Mouse (Mus musculus) testis, postnatal 14 days (tissue): ENCODE measurements at regions not wholly inside any gene's neighbourhood (a gene's known extent, or its start where the extent isn't known, plus 50 kb on each side); places are given as distances from the start of the nearest gene placed in this dataset.
"Not testable (repeated sequence)": the region's sequence is repeated elsewhere in the genome, so short reads cannot be mapped to it uniquely, and the experiment has no call there.

Source experiments
- DNase-seq: peaks from one replicate; pipeline ENCODE4 v3.0.0; 2021; ENCODE audit warnings: low spot score

- DNase-seq = no peak
These were observed 154.8 kb upstream of the Mpdz start for GRCm38 (mm10) chr4:81597390-81597789.

GRCm38 (mm10) chr4:81593431-81593830 lies 150.8 kb upstream of the Mpdz start:
- DNase-seq = not testable (repeated sequence)

DNA sequence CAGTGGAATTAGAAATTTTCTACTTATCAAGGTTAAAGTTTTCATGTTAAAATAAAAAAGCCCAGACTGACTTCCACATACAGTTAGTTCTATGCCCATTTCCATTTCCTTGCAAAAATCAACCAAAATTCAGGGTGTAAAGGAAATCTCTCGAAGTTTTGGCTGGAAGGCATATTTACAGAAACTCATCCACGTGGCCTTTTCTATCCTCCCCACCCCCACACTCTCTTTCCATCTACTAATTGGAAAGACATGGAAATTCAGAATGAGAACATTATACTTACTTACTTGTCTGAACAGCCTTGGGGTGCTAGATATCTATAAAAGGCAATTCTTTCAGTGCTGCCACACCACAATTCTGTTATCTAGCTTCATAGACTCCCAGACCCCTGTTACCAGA lies 139.9 kb upstream of the Mpdz start:
- DNase-seq = no peak

DNA sequence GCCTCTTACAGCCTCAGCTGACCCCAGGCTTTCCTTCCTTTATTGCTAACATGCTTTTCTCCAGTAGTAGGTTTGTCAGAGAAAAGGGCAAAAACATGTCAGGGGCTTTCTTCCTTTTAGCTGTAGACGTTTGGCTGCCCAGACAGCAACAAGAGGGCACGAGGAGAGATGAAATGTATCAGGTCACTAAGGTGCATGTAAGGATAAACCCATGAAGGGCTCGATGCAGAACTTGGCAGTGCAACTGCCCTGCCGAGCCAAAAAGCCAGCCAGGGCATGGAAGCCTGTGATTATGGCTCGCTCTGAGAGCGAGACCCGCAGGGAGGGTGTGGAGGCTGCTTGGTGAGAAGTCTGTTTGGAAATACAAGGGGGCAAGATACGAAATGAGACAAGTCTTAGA lies 137.9 kb upstream of the Mpdz start:
- no peak for DNase-seq

- DNase-seq = no peak
These were observed 136.9 kb upstream of the Mpdz start for GRCm38 (mm10) chr4:81579389-81580110.

DNA sequence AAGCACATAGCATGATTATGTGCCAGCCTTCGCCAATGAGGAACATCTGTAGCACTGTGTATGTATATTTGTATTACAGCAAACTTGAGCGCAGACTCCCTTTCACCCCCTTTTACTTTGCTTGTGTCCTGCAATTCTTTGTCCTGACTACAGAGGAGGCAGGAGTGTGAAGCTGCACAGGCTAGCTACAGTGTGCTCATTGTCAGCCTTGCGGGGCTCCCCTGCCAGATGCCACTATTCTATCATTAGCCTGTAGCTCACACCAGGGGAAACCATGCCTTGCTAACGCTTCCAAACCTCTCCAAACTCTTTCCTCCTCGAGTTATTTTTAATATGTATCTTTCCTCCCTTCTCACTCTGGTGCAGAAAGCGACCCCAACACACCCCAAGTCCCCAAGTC lies 136.4 kb upstream of the Mpdz start:
- DNase-seq = no peak

DNA sequence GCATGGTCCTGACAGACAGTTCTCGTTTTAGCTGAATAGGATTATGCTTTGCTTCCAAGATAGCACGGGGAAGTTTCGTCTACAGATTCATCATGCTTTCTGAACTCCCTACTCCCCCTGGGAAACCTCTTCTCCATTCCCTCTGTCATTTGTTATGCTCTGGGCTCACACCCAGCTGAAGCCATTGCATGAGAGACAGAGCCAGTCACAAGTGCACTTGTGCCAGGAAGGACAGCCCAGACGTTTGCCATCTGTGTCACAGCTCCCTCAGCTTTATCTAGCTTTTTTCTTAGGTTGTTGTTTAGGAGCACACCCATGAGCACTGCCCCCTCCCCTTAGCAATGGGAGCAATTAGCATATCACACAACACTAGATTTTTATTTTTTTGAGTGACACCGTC lies 131.2 kb upstream of the Mpdz start:
- DNase-seq = no peak

DNA sequence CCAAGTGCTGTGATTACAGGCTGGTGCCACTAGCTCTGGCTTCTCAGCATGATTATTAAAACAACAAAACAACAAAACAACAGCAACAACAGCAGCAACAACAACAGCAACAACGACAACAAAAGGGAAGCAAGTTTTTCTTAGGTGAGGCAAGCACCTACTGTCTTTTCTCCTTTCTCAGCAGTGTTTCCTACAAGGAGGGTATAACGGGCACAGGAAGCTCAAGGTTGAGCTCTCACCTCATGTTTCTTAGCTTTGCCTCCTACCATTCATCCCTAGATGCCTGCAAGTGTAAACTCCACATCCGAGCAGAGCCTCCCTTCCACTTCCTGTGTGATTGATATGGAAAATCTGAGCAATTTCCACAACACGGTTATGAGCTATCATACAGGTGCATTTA lies 128.1 kb upstream of the Mpdz start:
- DNase-seq = no peak

DNA sequence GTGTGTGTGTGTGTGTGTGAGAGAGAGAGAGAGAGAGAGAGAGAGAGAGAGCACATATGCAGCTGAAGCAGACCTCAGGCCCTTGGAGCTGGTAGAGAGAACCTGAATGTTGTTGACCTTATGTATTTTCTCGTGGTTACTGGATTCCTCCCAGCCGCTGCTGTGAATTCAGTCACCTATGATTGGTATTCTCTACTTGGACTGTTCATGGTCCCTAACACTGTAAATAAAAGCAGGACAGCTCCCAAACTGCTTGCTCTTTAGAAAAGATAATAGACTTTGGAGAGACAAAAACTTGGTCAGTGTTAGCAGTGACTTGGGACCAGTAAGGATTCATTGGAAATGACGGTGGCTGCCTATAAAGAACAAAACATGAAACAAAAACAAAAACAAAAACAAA lies 126.9 kb upstream of the Mpdz start:
- no peak for DNase-seq

DNA sequence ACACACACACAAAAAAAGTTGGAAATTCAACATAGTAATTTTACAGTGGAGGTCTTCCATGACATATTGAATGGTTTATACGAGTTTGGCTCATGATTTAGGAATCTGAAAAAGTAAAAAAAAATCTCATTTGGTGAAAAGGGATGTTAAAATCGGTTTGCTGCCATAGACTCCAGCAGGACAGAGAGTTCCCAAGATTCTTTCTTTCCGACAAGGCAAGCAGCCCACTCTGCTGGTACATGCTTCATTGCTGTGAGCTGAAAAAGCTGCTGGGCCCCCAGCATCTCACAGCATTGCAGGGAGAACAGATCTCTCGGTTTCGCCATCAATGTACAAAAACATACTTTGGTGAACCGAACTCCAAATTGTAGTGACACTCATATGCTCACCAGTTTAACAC lies 125.8 kb upstream of the Mpdz start:
- DNase-seq = no peak

DNA sequence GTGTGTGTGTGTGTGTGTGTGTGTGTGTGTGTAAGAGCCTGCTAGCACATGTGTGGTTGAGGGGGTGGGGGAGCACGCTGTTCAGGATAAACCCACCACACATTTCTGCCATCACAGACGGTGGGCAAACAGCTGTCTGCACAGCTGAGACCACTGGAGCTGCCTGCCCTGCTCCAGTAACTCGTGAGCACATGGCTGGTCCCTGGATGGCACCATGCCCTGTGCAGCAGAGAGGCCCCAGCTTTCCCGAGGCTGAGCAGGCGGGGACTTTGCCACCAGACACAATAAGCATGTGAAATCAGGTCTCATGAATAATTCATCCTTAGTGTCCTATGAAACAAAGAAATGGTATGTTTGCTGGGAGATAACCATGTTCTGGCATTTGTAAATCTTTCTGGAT lies 125.3 kb upstream of the Mpdz start:
- DNase-seq = no peak

- DNase-seq = no peak
These were observed 123.9 kb upstream of the Mpdz start for GRCm38 (mm10) chr4:81566526-81566925.

GRCm38 (mm10) chr4:81565422-81566395 lies 123.1 kb upstream of the Mpdz start:
- DNase-seq = no peak

DNA sequence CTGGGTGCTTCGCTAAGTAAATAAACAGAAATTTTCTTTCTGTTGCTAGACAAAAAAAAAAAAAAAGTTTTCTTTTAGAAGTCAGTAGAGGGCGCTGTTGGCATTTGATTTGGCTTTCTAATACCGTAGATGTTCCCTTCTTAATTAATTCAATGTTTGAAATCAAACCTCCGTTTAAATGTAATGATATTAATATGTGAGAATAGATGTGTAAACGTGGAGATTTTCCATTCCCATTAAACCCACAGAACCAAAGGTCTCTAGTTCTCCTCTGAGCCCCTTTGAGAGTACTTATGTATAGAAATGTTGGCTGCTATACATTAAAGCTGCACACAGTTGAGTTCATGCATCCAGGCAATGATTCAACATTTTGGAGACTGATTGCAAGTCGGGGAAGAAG lies 121.8 kb upstream of the Mpdz start:
- DNase-seq = no peak

DNA sequence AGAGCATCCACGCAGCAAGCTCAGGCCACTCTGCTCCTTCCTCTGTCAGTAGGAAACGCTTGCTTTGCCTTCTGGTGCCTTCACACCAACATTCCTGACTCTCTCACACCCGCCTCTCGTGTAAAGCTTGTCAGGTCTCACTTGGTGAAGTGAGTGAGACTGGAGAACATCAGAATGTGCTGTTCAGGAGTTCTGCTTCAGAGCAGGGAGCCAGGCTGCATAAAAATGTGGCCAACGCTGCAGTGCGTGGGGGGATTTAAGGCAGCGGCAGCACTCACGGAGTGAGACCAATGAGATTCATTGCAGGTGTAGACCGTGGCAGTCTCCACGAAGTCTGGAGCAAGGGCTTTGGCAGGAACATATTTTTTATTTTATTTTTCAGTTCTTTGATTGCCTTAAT lies 121.0 kb upstream of the Mpdz start:
- no peak for DNase-seq

- no peak for DNase-seq
These were observed 118.8 kb upstream of the Mpdz start for GRCm38 (mm10) chr4:81561453-81561852.

GRCm38 (mm10) chr4:81550816-81551215 lies 108.2 kb upstream of the Mpdz start:
- DNase-seq = no peak

DNA sequence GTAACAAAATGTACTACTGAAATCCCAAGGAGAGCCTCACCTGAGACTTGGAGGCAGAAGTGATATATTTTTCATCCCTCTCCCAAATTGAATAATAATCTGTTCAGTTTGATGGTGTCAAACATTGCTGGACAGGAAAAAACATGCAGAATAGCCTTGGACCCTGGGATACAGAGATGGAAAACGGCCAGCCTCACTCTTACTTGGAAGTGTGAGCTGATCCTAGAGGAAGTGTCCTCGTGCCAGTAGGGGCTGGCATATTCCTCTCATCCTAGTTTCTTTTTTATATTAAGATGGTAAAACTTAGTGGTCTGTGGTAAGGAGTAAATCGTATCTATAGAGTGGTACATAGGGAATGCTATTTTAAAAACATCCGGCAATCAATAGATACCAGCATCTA lies 107.6 kb upstream of the Mpdz start:
- DNase-seq = no peak

DNA sequence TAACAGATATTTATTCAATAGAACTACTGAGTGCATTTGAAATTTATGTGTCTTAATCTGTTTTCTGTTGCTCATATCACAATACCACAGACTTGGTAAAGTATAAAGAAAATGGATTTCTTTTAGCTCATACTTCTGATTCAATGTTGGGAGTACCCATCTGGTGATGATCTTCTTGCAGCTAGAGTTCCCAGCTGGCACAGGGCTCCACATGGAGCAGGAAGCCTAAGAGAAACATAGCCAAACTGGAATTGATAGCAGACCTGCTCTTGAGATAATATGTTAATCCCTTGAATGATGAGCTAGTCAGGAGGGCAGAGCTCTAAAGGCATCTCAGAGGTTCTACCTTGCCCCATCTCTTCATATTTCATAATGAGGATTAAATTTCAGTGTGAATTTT lies 97.9 kb upstream of the Mpdz start:
- no peak for DNase-seq

- no peak for DNase-seq
These were observed 96.9 kb upstream of the Mpdz start for GRCm38 (mm10) chr4:81539551-81539950.

- DNase-seq = no peak
These were observed 94.2 kb upstream of the Mpdz start for GRCm38 (mm10) chr4:81536795-81537194.

DNA sequence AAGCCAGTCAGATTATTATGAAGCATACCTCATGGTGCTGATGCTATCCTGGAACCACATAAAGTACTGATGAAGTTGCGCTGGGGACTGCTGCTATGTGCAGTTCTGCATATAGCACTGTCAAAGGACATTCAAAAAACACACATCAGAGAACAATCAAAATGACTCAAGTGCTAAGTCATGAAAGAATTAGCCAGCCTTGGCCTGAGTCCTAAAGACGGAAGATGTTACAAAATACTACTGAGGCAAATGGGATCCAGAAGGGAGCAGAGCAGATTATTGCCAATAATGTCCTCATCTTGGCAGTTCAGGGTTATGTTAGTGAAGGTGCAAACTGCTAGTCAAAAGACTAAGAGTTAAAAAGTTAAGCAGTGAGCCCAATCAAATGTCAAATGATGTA lies 87.9 kb upstream of the Mpdz start:
- no peak for DNase-seq

GRCm38 (mm10) chr4:81519151-81519550 lies 76.5 kb upstream of the Mpdz start:
- DNase-seq = not testable (repeated sequence)
